Mouse (Mus musculus) cerebellum, adult 2 months (tissue): ENCODE data around the gene Nudt14. TPM values are rescaled to one million over a fixed set of nuclear protein-coding genes. Genes with fewer than 3 reads are reported as not detected.

ENCODE experiments used
- DNase-seq, 2 experiments: peaks; one replicate each; pipeline ENCODE4 v3.0.0; 2021
- H3K27ac ChIP-seq: fragments of 200-500 bp; 2 replicates; pipeline ENCODE4 v1.5.1; 2012; ENCODE audit warnings: low read length, control low read depth, inconsistent platforms; ENCODE audit not compliant: insufficient read depth
- H3K27me3 ChIP-seq: fragments of 200-500 bp; 2 replicates; pipeline ENCODE4 v1.6.1; 2012; ENCODE audit warnings: inconsistent platforms, mild to moderate bottlenecking, low read length, moderate library complexity; ENCODE audit not compliant: control insufficient read depth, insufficient read depth
- H3K4me1 ChIP-seq: fragments of 200-500 bp; 2 replicates; pipeline ENCODE4 v1.6.1; 2011; ENCODE audit warnings: low read length; ENCODE audit not compliant: control insufficient read depth, insufficient read depth
- H3K4me3 ChIP-seq: fragments of 200-500 bp; replicated peaks from 2 replicates; pipeline ENCODE3; 2011; ENCODE audit warnings: mild to moderate bottlenecking, low read depth, low read length, control low read depth; ENCODE audit not compliant: insufficient read depth
- CTCF ChIP-seq: fragments of 200-500 bp; IDR thresholded peaks from 2 replicates; pipeline ENCODE4 v1.5.1; 2011; ENCODE audit warnings: low read depth, mild to moderate bottlenecking, control low read depth, low read length, moderate library complexity, borderline replicate concordance; ENCODE audit not compliant: insufficient read depth
- POLR2A ChIP-seq: fragments of 200-500 bp; IDR thresholded peaks from 2 replicates; pipeline ENCODE4 v1.6.1; 2011; ENCODE audit warnings: low read length, control low read depth, borderline replicate concordance; ENCODE audit not compliant: insufficient read depth
- WGBS: fragments of 180-500 bp; shearing (Covaris S2); methylation state at CpG from one replicate; pipeline ENCODE4 v1.1.7; 2018; 5-methylcytosine and 5-hydroxymethylcytosine counted together
- polyA plus RNA-seq: library from polyadenylated mRNA; depleted of rRNA; stranded (reverse); fragments of >200 nt; gene quantifications from 2 replicates; pipeline ENCODE4 v1.2.3, GENCODE M21; 2012

The Nudt14 gene
- polyA plus RNA-seq, 1 experiment: 23.8 TPM

DNA sequence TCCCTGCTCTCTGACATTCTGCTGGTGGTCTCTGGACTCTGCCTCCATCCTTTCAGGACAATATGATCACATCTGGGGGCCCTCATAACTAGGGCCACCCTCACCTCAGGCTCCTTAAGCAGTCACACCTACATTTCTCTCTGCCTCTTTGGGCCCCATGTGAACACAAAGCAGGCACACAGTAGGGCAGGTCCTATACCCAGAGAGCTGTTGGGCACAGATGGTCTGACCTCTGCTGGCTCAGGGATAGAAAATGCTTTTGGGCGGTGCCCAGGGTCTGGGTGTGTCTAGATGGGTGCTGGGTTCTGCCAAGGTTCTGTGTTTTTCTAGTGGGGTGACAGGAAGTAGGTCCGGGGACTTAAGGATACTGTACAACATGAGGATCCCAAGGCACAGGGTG lies 1.7 kb upstream of the Nudt14 start:
- Histone ChIP-seq H3K4me1 (peaks cover 23% of the 10 kb centered on the region), H3K4me3 (no peak overlapping the region), H3K27me3 (no peaks in the 10 kb centered on the region), H3K27ac (no peak overlapping the region)
- TF ChIP-seq POLR2A: no peak
- TF ChIP-seq CTCF: no peak
- 87% methylated on average over 2 of the region's 2 CpGs for WGBS
- no peak for DNase-seq

GRCm38 (mm10) chr12:112941156-112941775 lies 658 bp downstream of the Nudt14 start:
- TF ChIP-seq CTCF (no peak), POLR2A (no peak)
- 63% methylated on average over 10 of the region's 10 CpGs for WGBS
- Histone ChIP-seq H3K27me3 (no peaks in the 10 kb centered on the region), H3K27ac (no peak overlapping the region), H3K4me3 (peak overlapping the region; percentile 70), H3K4me1 (peaks cover 33% of the 10 kb centered on the region)
- peak in 1 of 2 experiments; percentile 48 for DNase-seq

DNA sequence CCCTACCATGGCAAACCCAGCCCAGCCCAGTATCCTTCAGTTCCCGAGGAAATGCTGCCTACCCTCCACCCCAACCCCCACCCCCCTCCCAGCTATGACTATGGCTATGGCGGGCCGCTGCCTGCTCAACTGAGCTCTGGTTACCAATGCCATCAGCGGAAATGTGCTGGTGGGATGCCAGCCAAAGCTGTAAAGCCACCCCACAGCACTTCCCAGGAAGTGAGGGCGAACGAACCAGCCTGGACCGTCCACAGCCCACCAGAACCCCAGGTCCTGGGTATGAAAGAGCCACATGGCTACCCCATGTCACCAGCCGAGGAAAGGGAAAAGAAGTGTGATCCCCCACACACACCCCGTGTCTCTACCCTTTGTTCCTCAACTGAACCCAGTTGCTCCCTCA lies 1.2 kb downstream of the Nudt14 start:
- peaks cover 33% of the 10 kb centered on the region for H3K4me1 ChIP-seq
- no peaks in the 10 kb centered on the region for H3K27me3 ChIP-seq
- H3K4me3 ChIP-seq: no peak overlapping the region
- TF ChIP-seq CTCF: no peak
- TF ChIP-seq POLR2A: no peak
- no peak for DNase-seq
- H3K27ac ChIP-seq: no peak overlapping the region
- 73% methylated on average over 9 of the region's 9 CpGs for WGBS

GRCm38 (mm10) chr12:112940238-112940637 lies 1.7 kb downstream of the Nudt14 start:
- H3K27me3 ChIP-seq: no peaks in the 10 kb centered on the region
- WGBS: 53% methylated on average over 4 of the region's 4 CpGs
- H3K4me1 ChIP-seq: peaks cover 33% of the 10 kb centered on the region
- TF ChIP-seq POLR2A (no peak), CTCF (no peak)
- no peak for DNase-seq
- H3K4me3 ChIP-seq: no peak overlapping the region
- H3K27ac ChIP-seq: no peak overlapping the region

- H3K4me3 ChIP-seq: no peak overlapping the region
- no peak overlapping the region for H3K27ac ChIP-seq
- DNase-seq: peak; percentile 75 to 87
- H3K27me3 ChIP-seq: no peaks in the 10 kb centered on the region
- TF ChIP-seq POLR2A: no peak
- TF ChIP-seq CTCF: 0 out of 2 replicates have a peak, but pooled peaks have one; percentile 10
- peaks cover 38% of the 10 kb centered on the region for H3K4me1 ChIP-seq
- WGBS: 19% methylated on average over 10 of the region's 10 CpGs
Observed at GRCm38 (mm10) chr12:112938873-112939565, 2.9 kb downstream of the Nudt14 start.

DNA sequence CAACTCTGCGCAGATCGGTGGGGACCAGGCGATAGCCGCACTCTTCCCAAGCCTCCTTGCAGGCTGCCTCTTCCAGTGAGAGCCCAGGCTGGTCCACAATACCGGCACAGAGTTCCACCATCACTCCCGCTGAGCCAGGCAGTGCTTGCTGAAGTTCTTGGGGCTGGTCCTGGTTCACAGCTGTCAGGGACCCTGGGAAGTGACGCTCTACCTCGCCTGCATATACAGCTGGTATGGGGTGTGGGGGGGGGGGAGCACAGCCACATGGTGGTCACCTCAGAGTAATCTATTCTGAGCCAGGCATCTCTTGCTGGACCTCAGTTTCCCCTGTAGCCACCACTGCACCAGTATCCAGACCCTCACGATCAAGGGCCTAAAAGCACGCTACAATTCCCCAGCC lies 3.6 kb downstream of the Nudt14 start:
- Histone ChIP-seq H3K27me3 (no peaks in the 10 kb centered on the region), H3K27ac (no peak overlapping the region), H3K4me1 (peaks cover 38% of the 10 kb centered on the region), H3K4me3 (no peak overlapping the region)
- WGBS: 92% methylated on average over 10 of the region's 10 CpGs
- DNase-seq: no peak
- TF ChIP-seq POLR2A: no peak
- TF ChIP-seq CTCF: no peak

- Histone ChIP-seq H3K4me1 (peaks cover 38% of the 10 kb centered on the region), H3K4me3 (no peak overlapping the region), H3K27me3 (no peaks in the 10 kb centered on the region), H3K27ac (no peak overlapping the region)
- DNase-seq: no peak
- TF ChIP-seq POLR2A: no peak
- 69% methylated on average over 9 of the region's 9 CpGs for WGBS
Observed at GRCm38 (mm10) chr12:112937906-112938305, 4.0 kb downstream of the Nudt14 start.

GRCm38 (mm10) chr12:112932647-112933046 lies 9.3 kb downstream of the Nudt14 start:
- Histone ChIP-seq H3K4me3 (no peak overlapping the region), H3K27me3 (no peaks in the 10 kb centered on the region; the same call in 1 of the 2 replicates), H3K4me1 (peaks cover 5% of the 10 kb centered on the region; the same call in 1 of the 2 replicates), H3K27ac (no peak overlapping the region)
- TF ChIP-seq CTCF (no peak), POLR2A (no peak)
- DNase-seq: no peak
- 56% methylated on average over 7 of the region's 7 CpGs for WGBS
